Mouse (Mus musculus) myocyte (in vitro differentiated cells): ENCODE measurements around the gene Ank2.

Experiments used
- E2F4 ChIP-seq: IDR thresholded peaks from one replicate; pipeline ENCODE4 v1.6.1; 2011; ENCODE audit warnings: mild to moderate bottlenecking, control low read depth, moderate library complexity; ENCODE audit not compliant: insufficient read depth
- MAX ChIP-seq: IDR thresholded peaks from one replicate; pipeline ENCODE4 v1.6.1; 2011; ENCODE audit warnings: low read depth, mild to moderate bottlenecking, control low read depth
- POLR2A ChIP-seq: IDR thresholded peaks from one replicate; pipeline ENCODE4 v1.6.1; 2011; ENCODE audit warnings: low read depth, mild to moderate bottlenecking, control low read depth, moderate library complexity; ENCODE audit not compliant: insufficient read length
- USF1 ChIP-seq: IDR thresholded peaks from one replicate; pipeline ENCODE4 v1.6.1; 2011; ENCODE audit warnings: low read depth, mild to moderate bottlenecking, control low read depth, moderate library complexity

DNA sequence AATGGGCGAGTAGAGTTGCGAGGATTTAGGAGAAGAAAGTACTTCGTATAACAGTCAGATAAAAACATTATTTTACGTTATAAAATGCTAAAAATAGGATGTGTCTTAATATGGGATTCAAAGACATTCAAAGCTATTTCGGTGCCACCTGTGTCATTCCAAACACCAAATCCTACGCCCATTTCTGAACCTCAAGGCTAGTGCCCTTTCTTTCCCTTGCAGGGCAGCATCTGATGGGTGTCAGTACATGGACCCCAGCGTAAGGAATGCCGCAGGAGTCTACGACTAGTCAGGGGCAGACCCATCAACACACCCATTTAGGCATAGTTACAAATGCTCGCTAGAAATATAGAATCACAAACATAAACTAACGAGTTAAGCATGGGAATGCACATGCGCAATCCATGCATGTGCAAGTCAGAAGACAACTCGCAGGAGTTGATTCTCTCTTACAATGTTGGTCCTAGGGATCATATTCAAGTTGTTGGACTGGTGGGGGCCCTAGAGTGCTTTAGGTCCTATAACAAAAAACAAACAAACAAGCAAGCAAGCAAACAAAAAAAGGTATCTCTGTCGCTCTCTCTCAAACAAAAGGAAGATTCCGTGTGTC is 240.6 kb downstream of the Ank2 start:
- no peak for TF ChIP-seq MAX
- no peak for TF ChIP-seq E2F4
- TF ChIP-seq POLR2A: no peak
- no peak for TF ChIP-seq USF1
